Mouse (Mus musculus) left cerebral cortex, postnatal 10 days (tissue): ENCODE results near the gene Ror2. TPM values are rescaled to one million over a fixed set of nuclear protein-coding genes. Genes with fewer than 3 reads are reported as not detected.

Experiments used
- DNase-seq, 2 experiments: peaks; one replicate each; pipeline ENCODE4 v3.0.0; 2021 to 2022; ENCODE audit warnings: low spot score in 2 of 2, mixed read lengths in 1 of 2; ENCODE audit errors: extremely low spot score in 1 of 2
- intact Hi-C: fragments of 180-260 bp; cut with DNase I; formaldehyde crosslinking; loops from one replicate; pipeline ENCODE4 v1.15.1; 2025
- total RNA-seq, 2 experiments: library from RNA; stranded (reverse); gene quantifications; 2 replicates each; pipeline ENCODE4 v1.2.3; 2021

Ror2 gene
- total RNA-seq, 2 experiments from 2014 or later: 1.8 to 2.1 TPM

DNA sequence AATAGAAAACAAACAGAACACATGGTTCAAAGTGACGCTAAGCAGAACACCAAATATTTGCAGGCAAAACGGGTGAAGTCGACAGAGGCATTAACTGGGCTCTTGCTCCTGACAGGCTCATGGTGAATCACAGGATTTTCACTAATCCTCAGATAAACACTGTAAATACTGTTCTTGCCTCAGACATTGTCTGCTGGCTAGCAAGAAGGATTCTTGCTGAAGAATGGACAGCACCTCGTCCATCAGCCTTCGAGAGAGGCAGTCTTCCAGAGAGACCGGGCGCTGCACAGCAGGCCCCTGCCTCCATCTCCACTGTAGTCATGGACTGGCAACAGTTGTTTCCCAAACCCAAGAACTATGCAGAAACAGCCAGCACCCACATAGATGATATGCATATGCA, 110.9 kb downstream of the Ror2 start:
- intact Hi-C loops: no loop called here
- DNase-seq: no peak

DNA sequence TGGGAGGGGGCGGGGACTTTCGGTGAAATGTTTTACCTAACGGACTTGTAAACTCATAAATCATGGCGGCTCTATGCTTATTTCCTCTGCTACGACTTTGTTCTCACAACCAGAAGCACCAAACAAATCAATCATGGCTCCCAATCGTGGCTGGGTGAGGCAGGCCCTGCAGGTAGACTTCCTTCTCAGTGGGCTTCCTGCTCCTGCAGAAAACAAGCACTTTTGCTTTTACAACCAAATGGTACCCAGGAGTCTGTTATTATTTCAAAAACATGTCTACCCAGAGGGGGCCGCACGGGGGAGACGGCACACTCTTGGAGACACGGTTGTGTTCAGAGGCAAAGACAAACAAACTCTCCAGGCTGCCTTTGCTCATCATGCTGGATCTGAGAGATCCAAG, 122.3 kb downstream of the Ror2 start:
- intact Hi-C loops: no loop called here
- no peak for DNase-seq

DNA sequence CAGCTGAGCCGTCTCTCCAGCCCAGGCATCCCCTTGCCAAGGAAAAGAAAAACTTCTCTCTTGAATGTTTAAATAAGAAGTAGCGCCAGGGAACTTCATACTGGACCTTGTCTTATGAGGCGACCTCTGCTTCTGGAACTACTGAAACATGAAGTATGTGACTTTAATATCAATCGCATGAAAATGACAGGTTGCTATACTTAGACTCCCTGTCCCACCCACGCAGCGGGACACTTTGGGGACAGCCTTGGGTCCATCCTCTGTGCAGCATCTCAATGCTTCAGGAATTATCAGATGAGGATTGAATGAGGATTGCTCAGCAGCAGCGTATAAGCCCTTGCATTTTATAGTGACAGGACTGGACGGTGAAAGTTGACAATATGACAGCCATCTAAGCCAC, 122.9 kb downstream of the Ror2 start:
- intact Hi-C loops: no loop called here
- no peak for DNase-seq

DNA sequence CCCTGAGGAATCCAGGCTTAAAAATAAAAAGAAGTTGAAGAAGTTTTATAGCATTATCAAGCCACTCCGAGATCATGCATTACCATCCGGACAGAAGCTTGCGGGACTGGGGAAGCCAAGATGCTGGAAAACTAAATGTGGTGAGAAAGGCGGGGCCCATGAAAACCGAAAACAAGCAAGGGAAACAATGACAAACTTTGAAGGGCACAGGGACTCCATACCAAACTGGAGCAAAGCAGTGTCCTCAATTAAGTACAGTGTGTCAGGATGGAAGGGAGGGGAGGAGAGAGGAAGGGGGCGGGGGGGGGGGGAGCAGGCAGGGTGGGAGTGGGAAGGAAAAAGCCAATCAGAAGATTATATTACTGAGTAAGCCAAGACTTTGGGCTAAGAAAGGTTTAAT, 126.4 kb downstream of the Ror2 start:
- DNase-seq: no peak
- intact Hi-C loops: no loop called here

DNA sequence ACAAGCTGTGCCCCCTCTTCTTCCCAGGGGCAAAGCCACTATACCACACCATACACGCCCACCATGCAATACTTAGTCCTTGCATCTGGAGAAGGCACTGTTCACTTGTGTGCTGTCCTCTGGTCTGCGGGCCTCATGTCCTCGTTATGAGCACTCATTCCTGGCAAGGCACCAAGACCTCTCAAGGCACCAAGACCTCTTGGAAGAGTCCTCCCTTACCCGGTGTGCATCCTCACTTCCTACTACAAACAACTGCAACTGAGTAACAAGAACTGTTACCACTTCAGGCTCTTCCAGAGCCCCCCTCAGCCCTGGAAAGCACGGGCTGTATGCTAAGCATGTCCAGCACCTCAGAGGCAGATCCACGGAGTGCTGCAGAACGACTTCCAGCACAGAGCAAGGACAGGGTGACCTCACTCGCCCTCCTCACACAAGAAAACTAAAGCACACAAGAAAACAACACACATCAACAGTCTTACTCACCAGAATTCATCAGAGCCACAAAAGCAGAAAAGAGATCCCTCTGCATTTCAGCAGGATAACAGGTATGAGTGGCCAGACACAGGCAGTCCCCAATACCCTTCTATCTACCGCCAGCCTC, 127.4 kb downstream of the Ror2 start:
- no peak for DNase-seq
- intact Hi-C loops: no loop called here

DNA sequence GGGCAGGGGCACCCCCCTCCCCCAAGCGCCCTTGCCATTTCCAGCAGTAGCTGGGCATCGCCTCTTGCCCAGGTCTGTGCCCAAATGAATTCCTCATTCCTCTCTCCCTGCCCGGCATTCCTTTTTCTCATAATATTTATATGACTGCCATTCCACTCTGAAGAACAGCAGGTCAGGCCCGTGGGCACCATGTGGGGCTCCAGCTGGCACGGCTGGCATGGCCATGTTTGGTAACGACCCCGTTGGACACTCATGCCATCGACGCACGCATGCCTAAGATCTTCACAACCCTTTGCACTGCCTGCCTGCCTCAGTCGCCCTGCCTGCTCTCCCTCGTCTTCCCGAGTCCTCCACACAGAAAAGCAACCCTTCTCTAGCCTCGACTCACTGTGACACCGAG, 129.0 kb downstream of the Ror2 start:
- DNase-seq: no peak
- intact Hi-C loops: no loop called here

DNA sequence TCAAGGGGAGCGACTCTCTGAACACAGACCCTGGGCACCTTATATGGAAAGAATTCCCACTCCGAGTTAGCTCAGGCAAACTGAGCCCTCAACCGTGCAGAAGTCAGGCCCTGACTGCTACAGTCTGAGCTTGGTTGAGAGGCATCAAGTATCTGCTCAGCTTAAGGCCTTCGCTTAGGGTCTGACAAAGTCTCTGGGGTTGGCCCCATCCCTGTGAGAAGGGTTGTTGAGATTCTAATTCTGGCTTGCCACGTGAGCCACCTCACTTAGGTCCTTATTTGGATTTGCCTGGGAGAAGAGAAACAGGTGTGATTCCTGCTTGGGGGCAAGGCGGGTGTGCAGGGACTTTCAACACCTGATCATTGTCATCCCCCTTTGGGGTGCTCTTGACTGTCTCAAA, 129.6 kb downstream of the Ror2 start:
- DNase-seq: no peak
- intact Hi-C loops: no loop called here

DNA sequence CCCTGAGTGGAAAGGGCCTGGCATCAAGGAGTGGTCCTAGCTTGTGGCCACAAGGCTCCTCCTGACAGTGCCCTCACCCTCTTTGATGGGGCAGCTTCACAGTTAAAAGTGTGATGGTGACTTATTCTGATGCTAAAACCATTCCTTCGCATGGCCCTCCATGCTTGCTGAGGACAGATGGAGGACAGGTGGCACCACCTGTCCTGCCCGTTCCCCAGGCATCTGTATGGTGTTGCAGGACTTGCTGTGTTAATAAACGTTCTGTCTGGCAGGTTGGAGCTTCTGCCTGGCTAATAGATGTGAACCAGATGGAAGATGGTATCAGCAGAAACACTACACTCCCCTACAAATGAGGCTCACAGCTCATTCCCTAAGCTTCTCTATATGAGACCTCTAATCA, 140.4 kb downstream of the Ror2 start:
- intact Hi-C loops: no loop called here
- DNase-seq: no peak

DNA sequence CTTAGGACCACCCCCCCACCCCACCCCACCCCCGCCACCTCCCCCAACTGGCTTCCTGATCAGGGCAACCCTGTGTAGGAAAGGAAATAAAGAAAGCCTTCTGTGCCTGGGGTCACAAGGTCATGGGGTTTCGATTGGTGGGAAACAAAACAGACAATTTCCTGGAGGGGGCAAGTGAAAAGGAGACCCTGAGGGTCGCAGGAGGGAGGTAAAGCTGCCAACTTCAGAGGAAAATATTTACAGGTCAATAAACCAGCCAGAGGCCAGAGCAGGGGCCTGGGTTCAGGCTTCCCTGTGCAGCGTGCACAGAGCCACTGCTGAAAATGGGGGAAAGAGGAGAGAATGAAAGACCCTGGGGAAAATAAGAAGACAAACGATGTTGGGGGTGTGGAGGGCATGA, 142.8 kb downstream of the Ror2 start:
- intact Hi-C loops: no loop called here
- no peak for DNase-seq

DNA sequence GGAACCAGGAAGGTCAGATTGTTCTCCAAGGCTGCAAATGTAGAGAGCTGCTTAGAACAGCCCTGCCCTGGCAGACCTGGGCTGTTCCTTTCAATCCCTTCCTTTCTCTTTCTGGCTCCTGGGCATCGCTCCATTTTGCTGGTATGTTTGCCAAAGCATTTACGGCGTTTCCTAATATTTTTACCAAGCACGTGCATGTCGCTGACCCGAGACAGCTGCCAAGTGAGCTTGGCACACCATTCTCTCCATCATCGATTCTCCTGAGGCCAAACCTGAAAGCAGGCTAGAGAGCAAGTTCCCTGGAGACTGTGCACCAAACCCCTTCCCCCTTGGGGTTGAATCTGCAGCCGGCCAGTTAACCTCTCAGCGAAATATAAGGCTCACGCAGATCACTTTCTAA, 143.7 kb downstream of the Ror2 start:
- intact Hi-C loops: no loop called here
- DNase-seq: no peak

DNA sequence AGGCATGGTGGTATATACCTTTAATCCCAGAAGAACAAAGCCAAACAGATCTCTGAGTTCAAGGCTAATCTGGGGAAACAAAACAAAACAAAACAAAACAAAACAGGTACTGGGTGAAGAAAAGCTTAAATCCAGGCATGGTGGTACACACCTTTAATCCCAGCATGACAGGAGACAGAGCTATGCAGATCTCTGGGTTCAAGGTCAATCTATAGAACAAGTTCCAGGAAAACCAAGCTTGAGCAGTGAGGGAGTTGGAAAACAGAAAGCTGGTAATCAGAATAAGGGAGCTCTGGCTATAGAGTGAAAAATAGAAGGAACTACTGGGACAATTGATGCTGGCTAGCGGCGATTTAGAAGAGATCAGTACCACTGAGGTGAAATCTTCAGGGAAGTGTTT, 145.6 kb downstream of the Ror2 start:
- intact Hi-C loops: no loop called here

DNA sequence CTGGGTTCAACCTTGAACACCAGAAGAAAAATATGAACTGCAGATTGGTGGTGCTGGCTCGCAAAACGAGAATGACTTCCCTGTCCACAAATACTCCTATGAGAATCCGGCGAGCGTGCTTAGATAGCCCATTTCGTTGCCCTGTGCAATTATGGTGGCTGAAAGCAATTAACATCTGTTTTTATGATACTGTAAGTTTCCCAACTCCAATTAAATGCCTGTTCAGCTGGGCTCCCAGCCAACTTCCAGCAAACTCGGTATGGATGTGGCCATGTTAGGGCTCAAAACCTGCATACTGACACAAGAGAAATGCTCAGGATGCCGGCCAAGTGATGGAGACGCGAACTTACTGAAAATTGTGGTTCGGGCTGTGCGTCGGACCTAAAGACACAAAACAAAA, 155.4 kb downstream of the Ror2 start:
- DNase-seq: no peak
- intact Hi-C loops: no loop called here

More for the DNA sequence above, 145.6 kb downstream of the Ror2 start:
- no peak for DNase-seq

DNA sequence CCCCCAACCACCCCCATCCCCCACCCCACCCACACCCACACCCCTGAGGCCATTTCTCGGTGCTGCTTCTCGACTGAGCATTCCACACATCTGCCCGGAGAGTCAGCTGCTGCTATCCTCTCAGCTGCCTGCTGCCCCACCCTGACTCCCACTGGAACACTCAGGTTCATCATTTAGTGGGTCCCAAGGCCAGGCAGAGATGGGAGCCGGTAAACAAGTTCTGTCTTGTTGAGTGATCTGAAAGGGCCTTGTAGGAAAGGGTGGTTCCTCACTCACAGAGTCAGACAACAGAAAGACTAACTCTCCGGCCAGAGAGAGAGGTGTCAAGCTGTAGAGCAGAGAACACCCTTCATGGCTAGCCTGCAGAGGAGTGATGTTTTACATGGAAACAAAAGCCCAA, 155.9 kb downstream of the Ror2 start:
- intact Hi-C loops: no loop called here
- DNase-seq: no peak

DNA sequence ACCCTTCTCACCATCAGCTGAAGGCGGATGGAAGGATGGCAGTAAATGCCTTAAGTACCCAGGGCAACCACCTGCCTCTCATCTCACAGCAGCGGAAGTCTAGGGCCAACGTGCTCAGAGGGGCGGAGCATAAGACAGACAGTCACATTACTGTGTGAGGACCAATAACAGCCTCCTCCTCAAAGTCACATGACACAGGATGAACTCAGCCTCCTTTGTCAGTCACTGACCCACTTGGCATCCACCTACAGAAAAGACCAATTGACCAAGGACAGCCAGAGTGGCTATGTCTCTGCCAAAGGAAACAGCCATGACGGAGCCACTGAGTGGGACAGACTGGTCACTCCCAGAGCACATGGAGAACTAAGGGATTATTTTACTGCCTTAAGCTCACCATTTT, 160.3 kb downstream of the Ror2 start:
- DNase-seq: no peak
- intact Hi-C loops: no loop called here

DNA sequence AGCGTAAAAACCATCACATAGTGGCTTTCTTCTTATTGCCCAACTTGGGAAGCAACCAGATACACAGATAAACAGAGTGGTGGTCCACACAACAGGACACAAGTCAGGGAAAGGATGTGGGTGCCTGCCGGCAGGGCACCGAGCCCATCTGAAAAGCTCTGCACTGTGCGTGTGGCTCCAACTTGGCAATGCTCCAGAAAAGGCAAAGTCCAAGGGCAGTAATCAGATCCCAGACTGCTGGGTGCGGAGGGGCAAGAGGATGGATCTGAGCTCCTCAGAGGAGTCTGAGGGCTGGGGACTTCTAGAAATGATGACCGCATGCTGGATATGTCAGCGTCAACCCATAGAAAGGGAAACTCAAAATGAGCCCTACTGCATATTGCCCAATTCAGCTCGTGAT, 163.8 kb downstream of the Ror2 start:
- intact Hi-C loops: no loop called here
- DNase-seq: no peak

DNA sequence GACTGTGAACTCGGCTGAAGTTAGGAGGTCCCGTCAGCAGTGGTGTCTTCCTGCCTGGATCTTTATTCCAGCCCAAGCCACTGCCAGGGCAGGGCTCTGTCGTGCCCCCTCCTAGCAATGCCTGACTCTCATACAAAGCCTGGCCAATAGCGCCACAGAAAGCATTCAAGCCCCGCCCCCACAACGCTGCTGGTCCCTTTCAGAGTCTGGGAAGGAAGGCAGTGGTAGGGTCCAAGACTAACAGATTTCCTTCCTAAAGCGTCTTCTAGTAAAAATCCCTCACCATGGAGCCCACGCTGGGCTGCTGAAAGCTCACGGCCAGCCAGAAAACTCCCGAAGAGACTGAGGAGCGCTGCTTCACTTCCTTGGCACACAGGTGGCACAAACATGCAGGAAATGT, 165.0 kb downstream of the Ror2 start:
- peak in 1 of 2 experiments; percentile 70 for DNase-seq
- intact Hi-C loops: loop anchor here (2.0 kb wide), 1 partner anchor 166 kb away; the partner anchor contains the start of gene Ror2

DNA sequence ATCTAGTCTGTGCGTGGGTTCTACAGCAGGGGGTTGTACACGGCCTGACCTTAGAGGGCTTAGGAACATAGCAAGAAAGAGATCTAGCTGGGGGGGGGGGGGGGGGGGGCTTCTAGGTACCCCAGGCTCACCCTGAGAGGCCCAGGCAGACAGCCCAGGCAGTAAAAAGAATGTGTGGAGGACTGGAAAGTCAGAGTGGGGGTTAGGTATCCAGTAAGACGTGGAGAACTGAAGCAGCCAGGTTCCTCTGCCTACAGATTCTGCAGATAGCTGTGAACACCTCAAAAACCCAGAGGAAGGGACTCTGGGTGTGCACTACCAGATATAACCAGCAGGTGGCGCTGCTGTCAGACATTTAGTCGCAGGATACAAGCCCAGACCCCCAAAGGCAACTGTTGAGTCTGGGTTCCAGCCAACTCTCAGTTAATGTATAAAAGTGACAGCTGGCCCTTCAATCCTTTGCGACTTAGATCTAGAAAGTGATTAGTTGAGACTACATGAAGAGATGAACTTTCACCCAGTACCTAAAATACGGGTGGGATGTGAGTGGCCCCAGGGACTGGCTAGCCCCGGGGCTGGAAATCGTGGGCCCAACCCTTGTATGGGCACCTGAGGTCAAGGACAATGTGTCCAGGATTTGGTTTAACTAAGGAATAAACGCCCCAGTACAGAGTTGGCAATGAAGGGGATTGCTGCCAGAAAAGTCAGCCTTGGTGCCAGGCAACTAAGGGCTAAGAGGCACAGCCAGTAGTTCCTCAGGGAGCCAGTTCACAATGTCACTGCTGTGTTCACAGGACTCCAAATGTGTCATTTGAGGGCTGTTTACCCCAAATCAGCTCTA, 166.1 kb downstream of the Ror2 start:
- intact Hi-C loops: loop anchor here (2.0 to 10.0 kb wide), 4 partner anchors 167 to 305 kb away; partner anchors contain the start of gene Ror2
- peak; percentile 85 to 86 for DNase-seq

DNA sequence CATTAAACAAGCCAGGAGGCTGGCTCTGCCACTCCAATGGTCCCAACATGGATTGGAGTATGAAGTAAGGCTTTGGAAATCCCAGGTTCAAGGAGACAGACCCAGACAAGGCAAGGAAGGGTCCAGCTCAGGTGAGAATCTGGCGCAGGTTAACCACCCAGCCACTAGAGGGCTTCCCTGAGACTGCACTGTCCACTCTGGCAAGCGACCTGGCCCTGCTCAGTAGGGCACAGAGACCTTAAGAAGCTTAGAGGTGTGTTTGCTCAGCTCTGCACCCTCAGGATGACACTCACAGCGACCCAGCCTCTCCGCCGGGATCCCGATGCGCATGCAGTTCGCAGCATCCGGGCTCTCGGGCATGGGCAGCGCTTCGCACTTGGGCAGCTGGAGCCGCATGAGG, 167.5 kb downstream of the Ror2 start:
- no peak for DNase-seq
- intact Hi-C loops: loop anchor here (2.0 to 10.0 kb wide), 3 partner anchors 189 to 306 kb away; no protein-coding TSS in a partner anchor

DNA sequence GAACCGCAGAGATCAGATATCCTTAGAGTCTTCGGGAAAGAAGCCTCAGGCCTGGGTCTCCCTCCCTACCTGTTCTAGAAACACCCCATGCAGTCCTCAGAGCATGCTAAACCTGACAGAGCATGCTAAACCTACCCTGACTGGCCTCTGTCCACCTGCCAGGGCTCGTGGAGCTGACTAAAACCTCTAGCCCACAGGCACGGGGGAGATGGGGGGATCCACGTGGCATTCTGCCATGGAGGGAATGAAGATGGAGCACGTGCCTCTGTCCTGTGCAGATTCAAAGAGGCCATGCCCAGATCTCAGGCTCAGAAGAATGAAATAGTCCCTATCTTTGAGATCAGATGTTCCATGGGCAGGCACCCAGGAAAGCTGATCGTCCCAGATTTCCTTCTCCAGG, 168.0 kb downstream of the Ror2 start:
- intact Hi-C loops: loop anchor here (2.0 to 10.0 kb wide), 3 partner anchors 189 to 307 kb away; no protein-coding TSS in a partner anchor
- no peak for DNase-seq

DNA sequence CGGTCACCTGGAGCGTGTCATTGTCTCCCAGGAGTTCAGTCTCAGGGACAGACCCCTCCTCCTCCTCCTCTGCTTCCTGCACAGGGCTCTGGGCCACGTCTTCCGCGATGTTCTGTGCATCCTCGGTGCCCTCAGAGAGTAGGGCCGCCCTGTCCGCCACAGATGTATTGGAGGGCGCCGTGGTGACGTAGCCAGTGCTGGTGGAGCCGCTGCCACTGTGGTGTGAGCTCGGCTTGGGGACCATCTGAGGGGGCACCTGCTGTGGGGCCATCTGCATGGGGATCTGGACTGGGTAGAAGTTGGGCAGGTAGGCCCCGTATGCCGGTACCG, 175.7 kb downstream of the Ror2 start:
- intact Hi-C loops: loop anchor here (10.0 kb wide), 1 partner anchor 315 kb away; no protein-coding TSS in a partner anchor
- DNase-seq: no peak
